Mouse (Mus musculus) left cerebral cortex, postnatal 10 days (tissue): Measurements from ENCODE around the gene Pfpl. TPM values are rescaled to one million over a fixed set of nuclear protein-coding genes. Genes with fewer than 3 reads are reported as not detected.

Source experiments
- DNase-seq, 2 experiments: peaks; one replicate each; pipeline ENCODE4 v3.0.0; 2021 to 2022; ENCODE audit warnings: low spot score in 2 of 2, mixed read lengths in 1 of 2; ENCODE audit errors: extremely low spot score in 1 of 2
- intact Hi-C: fragments of 180-260 bp; cut with DNase I; formaldehyde crosslinking; loops from one replicate; pipeline ENCODE4 v1.15.1; 2025
- total RNA-seq, 2 experiments: library from RNA; stranded (reverse); gene quantifications; 2 replicates each; pipeline ENCODE4 v1.2.3; 2021

The Pfpl gene
- total RNA-seq, 2 experiments from 2014 or later = 0.08 TPM; not detected in 1

DNA sequence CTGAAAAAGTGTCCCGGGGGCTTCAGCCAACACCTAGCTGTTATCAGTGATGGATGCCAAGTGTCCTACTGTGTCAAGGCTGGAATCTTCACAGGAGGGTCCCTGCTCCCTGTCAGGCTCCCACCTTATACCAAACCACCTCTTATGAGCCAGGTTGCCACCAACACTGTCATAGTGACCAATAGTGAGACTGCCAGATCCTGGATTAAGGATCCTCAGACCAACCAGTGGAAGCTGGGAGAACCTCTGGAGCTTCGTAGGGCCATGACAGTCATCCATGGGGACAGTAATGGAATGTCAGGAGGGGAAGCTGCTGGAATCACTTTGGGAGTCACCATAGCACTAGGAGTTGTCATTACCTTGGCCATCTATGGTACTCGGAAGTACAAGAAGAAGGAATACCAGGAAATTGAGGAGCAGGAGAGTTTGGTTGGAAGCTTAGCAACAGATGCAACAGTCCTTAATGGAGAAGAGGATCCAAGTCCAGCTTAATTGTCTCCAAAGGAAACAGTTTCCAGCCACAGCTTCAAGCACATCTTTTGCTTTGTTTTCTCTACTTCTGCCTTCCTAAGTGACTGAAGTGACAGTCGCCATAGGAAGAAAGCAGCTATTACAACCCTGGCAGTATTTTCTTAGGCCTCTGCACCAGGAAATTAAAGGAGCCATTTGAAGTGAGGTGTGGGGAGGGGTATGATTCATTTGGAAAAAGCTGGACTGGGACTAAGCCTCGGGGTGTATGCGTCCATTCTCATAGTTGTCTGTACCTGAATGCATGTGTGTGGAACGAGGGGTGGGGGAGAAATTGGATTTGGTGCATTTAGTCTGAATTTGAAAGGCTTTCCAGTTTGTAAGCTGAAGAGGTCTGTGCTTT lies 35.4 kb downstream of the Pfpl start:
- no peak for DNase-seq
- intact Hi-C loops = no loop called here

DNA sequence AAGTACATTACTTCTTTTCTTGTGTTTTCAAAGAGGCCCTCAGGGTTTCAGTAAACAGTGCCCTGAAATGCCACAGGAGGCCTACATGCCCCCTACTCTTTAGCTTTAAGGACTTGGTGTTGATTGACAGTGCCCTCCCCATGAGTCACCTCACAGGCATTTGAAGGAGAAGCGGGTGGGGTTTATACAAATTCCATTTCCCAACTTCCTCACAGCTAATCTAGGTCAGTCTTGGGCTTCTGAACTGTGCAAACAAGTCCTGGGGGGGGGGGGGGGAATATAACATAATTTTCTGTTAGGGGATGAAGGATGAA lies 36.0 kb downstream of the Pfpl start:
- DNase-seq = no peak
- intact Hi-C loops = no loop called here

DNA sequence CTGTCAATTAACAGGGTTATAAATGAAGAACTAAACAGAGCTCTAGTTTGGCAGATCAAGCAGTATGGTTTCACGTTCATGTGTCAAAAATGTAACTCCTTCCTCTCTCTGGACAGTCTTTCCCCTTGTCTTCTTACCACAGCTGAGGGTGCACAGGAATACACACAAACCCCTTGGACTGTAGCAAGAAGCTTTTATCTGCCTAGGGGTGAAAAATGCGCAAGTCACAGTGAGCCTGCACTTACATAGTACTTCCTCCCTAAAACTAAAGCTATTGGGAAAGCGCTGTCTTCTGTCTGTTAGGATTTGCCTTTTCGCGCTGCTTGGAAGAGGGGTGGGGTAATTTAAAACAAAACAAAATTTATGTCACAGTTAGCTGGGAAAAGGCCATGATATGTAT lies 36.4 kb downstream of the Pfpl start:
- no peak for DNase-seq
- intact Hi-C loops = no loop called here

DNA sequence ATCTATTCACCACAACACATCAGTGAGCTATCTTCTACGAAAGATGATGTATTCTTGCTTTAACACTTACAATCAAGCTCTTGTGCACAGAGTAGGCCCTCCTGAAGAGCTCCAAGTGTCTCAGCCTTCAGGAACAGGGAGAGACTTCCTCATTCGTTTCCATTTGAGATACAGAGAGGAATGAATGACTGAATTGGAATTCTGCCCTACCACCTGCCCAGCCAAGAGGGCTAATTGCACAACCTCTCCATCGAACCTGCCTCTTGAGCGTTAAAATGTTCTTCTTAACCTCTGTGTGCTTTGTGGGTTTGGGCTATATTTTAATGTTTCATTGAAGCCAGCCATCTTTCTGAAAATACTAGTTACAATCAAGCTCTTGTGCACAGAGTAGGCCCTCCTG lies 37.0 kb downstream of the Pfpl start:
- DNase-seq = no peak

DNA sequence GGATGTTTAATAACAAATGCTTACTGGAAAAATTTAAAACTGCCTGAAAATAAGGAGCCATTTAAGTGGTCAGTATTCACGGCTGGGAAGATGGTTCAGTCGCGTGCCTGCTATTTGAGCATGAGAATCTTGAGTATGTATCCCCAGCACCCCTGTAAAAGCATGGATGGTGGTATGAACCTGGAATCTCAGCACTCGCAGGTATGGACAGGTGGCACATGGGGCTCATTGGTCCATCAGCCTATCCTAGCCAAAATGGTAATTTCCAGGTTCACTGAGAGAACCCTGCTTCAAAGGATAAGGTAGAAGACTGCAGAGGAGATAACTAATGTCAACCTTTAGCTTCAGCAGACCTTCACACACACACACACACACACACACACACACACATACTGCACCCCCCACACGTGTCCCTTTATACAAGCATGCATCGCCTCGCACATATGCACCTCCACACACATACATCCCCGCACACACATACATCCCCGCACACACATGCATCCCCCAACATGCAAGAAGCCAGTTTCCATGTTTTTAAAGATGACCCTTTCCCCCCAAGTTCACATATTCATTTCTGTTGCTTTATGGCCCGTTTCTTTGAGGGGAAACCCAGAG lies 37.9 kb downstream of the Pfpl start:
- intact Hi-C loops = loop anchor here (5.0 kb wide), 1 partner anchor 37 kb away; the partner anchor contains the start of gene Dtx4
- DNase-seq = no peak

More for the DNA sequence above, 37.0 kb downstream of the Pfpl start:
- intact Hi-C loops = loop anchor here (5.0 kb wide), 1 partner anchor 38 kb away; the partner anchor contains the start of gene Dtx4

GRCm38 (mm10) chr19:12466204-12466603 lies 38.5 kb downstream of the Pfpl start:
- DNase-seq = peak in 1 of 2 experiments; percentile 61
- intact Hi-C loops = loop anchor here (5.0 kb wide), 1 partner anchor 36 kb away; the partner anchor contains the start of gene Dtx4

DNA sequence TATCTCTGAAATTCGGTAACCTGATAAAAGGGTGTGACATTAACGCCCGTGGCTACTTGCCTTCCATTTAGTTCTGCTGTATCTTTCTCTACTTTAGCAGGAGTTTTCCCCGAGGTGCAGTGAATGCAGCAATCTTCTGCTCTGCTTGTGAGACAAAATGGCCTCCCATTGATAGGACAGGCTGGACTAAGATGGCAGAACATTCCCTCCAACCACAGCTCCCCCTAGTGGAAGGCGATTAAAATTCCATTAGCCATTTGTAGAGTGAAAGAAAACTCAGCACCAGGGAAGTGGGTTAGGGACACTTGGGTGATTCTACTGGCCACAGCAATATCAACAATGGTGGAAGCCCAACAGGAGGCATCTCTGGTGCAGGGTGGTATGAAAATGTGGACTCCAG lies 39.7 kb downstream of the Pfpl start:
- intact Hi-C loops = loop anchor here (5.0 kb wide), 1 partner anchor 35 kb away; the partner anchor contains the start of gene Dtx4
- DNase-seq = peak in 1 of 2 experiments; percentile 63

DNA sequence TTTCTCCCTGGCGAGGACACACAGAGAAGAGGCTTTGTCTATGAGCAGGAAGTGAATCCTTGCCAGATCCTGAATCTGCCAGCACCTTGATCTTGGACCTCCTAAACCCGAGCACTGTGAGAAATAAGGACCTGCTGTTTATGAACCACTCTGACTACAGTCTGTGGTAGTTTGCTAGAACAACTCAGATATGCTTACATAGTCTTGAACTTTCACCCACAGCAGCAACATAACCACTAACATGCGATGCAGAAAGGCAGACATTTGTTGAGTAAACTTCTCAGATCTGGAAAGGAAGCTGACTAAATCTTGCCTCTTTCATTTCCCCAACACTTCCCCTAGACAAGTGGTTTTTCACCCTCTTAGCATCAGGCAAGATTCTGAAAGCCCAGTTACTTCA lies 44.2 kb downstream of the Pfpl start:
- DNase-seq = no peak
- intact Hi-C loops = no loop called here

DNA sequence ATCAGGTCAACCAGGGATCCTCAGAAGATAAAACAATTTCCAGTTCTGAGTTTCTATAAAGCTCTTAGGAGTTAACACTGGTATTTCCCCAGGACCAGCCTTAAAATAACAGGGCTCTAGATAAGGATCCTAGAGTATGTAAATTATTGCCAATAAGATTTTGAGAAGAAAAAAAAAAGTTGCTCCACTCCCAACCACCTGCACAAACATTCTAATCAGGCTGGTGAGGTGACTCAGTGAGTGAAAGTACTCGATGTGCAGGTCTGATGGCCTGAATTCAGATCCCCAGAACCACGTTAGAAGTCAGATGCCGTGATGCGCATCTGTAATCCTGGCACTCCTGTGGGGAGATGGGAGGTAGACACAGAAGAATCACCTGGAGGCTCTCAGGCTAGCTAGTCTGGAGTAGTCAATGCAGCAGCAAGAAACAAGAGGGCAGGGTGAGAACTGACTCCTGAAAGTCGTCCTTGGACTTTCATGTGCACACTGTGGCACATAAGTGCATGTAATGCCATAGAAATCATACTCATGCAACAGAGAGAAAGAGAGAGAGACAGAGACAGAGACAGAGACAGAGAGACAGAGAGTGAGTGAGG lies 44.8 kb downstream of the Pfpl start:
- intact Hi-C loops = no loop called here
- DNase-seq = no peak

DNA sequence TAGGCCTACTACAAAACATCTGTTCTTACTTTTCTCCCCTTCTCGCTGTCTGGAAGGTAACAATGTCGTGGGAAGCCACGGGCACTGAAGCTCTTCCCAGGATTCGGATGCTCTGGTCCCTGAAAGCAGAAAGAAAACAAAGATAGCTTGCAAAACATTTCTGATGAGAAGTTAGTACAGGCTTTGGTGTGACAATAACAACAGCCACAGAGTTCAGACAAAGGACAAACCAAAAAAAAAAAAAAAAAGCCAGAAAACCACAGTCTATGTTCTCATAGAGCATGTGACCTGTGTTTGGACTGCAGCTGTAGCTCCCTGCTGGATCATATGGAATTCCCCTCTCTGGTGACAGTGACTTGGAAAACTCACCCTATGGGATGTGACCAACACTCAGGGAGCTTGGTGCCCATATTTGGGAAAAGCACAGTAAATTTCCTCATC lies 45.5 kb downstream of the Pfpl start:
- DNase-seq = no peak
- intact Hi-C loops = no loop called here

DNA sequence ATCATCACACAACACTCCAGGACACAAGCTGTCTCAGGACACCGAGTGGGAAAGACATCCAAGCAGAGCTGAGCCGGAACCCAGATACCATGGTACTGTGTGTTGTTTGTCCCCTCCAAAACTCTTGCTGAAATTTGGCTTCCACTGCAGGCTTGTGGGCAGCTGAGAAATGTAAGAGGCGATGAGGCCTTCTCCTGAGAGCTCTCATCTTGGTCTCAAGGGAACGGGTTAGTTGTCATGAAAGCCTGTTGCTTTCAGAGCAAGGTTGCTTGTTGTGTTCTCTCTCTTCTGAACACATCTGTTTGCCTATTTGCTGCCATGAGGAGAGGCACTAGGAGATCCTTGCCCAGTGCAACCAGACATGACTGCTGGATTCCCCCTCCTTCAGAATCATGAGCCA lies 46.2 kb downstream of the Pfpl start:
- no peak for DNase-seq
- intact Hi-C loops = no loop called here

- intact Hi-C loops = no loop called here
- peak; percentile 87 to 95 for DNase-seq
Measured at GRCm38 (mm10) chr19:12475380-12476250, 47.9 kb downstream of the Pfpl start.

- intact Hi-C loops = no loop called here
Measured at GRCm38 (mm10) chr19:12476721-12477270, 49.1 kb downstream of the Pfpl start.

DNA sequence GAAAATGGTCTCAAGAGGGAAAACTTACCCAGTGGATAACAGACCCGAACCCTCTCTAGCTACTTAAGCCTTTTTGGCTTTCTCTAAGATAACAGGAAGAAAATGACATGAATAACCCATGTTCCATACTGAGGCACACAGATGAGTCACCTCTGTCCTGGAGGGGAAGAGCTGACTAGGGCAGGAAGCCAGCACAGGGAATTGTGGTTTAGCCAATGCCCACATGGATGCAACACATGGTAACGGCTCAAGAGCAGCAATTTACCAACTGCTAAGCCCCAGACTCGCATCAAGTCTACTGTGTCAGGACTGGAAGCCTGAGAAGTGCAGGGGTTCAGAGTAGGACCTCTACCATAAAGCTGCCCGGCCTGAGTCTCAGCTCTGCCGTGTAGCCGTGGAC lies 50.7 kb downstream of the Pfpl start:
- intact Hi-C loops = no loop called here

More at GRCm38 (mm10) chr19:12476721-12477270, 49.1 kb downstream of the Pfpl start:
- no peak for DNase-seq

More for the DNA sequence above, 50.7 kb downstream of the Pfpl start:
- DNase-seq = no peak

Other genes with a start within 250 kb of the Pfpl start
- not detected for gene Olfr1431, start 227.3 kb upstream of the Pfpl start, total RNA-seq
- not detected for gene Olfr1432, start 195.3 kb upstream of the Pfpl start, total RNA-seq
- gene Olfr262, start 186.2 kb upstream of the Pfpl start, total RNA-seq = not detected
- not detected for gene Olfr235, start 166.9 kb upstream of the Pfpl start, total RNA-seq
- not detected for gene Olfr1434, start 148.1 kb upstream of the Pfpl start, total RNA-seq
- not detected for gene Olfr1436, start 128.8 kb upstream of the Pfpl start, total RNA-seq
- gene Olfr1437, start 102.8 kb upstream of the Pfpl start, total RNA-seq = not detected
- not detected for gene Olfr1438-ps1, start 92.0 kb upstream of the Pfpl start, total RNA-seq
- gene Olfr1440, start 40.6 kb upstream of the Pfpl start, total RNA-seq = not detected
- gene Olfr1441, start 10.5 kb upstream of the Pfpl start, total RNA-seq = not detected
- gene Mpeg1, start 32.9 kb downstream of the Pfpl start, total RNA-seq = 1 to 10 TPM; 4.8 to 5.1 TPM
- gene Dtx4, start 73.5 kb downstream of the Pfpl start, total RNA-seq = 10 to 100 TPM; 60.3 to 75.4 TPM
- gene Fam111a, start 117.8 kb downstream of the Pfpl start, total RNA-seq = 1 to 10 TPM; 3.7 to 3.9 TPM
- gene Gm4952, start 172.1 kb downstream of the Pfpl start, total RNA-seq = not detected
- not detected for gene Glyat, start 205.4 kb downstream of the Pfpl start, total RNA-seq
- gene Olfr1442, start 242.5 kb downstream of the Pfpl start, total RNA-seq = not detected